Mouse (Mus musculus) ovary, postnatal 14 days (tissue): ENCODE measurements at regions not wholly inside any gene's neighbourhood (a gene's known extent, or its start where the extent isn't known, plus 50 kb on each side); places are given as distances from the start of the nearest gene placed in this dataset.

ENCODE experiments used
- DNase-seq: peaks from one replicate; pipeline ENCODE4 v3.0.0; 2022; ENCODE audit warnings: low spot score

- DNase-seq: no peak
Observed at GRCm38 (mm10) chr17:14497086-14497485, 196.9 kb downstream of the Thbs2 start.

- DNase-seq: no peak
Observed at GRCm38 (mm10) chr17:14493751-14494320, 200.2 kb downstream of the Thbs2 start.

- DNase-seq: no peak
Observed at GRCm38 (mm10) chr17:14492936-14493335, 201.1 kb downstream of the Thbs2 start.

- DNase-seq: no peak
Observed at GRCm38 (mm10) chr17:14481746-14482145, 202.4 kb downstream of the Smoc2 start.

DNA sequence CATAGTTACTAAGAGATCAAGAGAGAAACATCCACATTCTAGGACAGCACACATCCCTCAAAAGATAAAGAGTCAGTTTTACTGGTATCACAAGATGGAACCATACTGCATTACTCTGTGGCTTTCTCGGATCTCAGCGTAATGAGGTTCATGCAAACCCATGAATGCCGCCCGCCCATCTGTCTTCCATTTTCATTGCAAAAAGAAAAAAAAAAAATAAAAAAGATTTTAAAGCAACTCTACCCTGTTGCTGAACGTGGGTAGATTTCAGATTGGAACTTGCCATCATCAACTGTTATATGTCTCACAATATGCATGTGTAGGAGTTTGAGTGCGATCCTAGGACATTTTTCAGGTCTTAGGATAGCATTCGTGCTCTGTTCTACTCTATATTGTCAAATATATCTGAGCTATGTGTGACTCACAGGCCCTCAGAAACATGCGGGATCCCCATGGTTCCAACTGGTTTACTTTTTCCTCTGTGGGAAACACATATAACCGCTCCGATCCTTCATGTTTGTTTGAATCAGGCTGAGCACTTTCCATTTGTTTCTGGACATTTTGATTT, 199.7 kb downstream of the Smoc2 start:
- DNase-seq: no peak

GRCm38 (mm10) chr17:14476707-14477106, 197.4 kb downstream of the Smoc2 start:
- no peak for DNase-seq

DNA sequence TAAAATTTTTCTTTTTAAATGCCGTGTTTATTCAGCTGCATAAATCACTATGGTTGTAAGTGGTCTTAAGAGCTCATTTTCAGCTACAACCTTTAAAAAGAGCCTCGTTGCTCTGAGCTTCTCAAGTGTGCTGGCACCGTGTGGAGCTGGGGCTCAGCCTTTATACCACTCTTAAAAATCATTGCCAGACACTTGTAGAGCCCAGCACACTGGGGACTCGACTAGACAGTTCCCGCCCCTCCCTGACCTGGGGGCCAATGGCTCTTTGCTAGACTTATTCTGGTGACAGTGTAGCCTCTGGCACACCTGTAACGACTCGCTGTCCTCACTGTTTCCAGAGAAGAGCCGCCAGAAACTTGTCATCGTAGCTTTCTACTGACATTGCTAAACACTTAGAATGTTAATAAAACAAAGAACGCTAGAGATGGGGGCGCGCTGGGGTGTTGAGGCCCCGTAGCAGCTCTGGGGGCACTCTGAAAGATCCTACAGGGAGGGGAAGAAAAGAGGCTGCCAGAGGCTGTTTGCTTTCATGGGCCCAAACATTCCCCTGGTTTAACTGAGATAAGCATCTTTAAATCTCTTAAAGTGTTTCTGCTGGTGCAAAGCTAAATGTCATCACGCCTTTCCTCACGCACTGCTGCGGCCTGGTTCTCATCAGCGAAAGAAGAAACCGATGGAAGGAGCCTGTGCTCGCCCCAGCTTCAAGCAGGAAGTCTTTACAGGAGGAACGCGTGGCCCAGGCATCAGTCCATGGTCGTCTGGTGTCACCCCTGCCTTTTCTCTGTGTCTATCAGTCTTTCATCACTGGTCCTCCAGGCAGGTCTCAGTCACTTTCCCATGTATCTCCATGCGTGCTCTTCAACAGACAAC, 196.7 kb downstream of the Smoc2 start:
- DNase-seq: no peak

GRCm38 (mm10) chr17:14475277-14475676, 196.0 kb downstream of the Smoc2 start:
- no peak for DNase-seq

DNA sequence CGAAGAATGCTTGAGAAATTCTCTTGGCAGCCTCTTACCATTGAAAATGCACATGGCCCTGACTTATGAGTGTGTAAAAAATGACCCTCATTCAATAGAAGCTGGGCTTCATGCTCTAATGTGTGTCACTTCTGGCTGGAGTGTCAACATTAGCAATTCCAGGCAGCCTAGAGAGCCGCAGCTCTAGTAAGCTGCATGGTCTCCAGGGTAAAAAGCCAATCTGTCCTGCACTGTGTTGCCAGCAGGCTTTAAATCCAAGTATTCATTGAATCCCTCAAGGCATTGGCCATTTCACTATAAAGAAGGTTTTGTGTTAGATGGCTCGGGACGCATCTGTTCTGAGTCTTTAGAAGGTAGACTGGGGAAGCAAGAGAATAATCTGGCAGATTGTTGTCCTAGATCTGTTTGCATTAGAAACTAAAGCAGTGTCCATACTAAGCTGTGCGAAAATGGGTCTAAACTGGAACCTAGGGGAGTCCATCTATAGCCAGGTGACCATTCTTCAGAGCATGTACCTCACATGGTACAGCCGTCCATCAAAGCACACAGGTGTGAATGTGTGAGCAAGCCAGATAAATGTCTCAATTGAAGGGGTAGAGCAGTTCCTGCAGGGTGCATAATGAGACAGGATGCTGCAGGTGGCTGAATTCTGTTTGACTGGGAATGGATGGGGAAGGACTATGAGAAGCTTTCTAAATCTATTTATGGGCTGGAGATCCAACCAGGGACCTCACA, 189.6 kb downstream of the Smoc2 start:
- DNase-seq: no peak

GRCm38 (mm10) chr17:14455251-14455743, 176.0 kb downstream of the Smoc2 start:
- DNase-seq: no peak
